Mouse (Mus musculus) megakaryocyte-erythroid progenitor cell, adult 5-6 weeks (primary cell): Measurements from ENCODE around the gene Rad51b. TPM values are rescaled to one million over a fixed set of nuclear protein-coding genes. Genes with fewer than 3 reads are reported as not detected.

Source experiments
- ATAC-seq: replicated peaks from 2 replicates; pipeline ENCODE4 v1.8.0; 2016; ENCODE audit warnings: mild to moderate bottlenecking, inconsistent platforms; ENCODE audit not compliant: severe bottlenecking, poor library complexity, low FRiP score, low TSS enrichment
- total RNA-seq, 2 experiments: library from RNA; stranded (forward) in 1 of 2; stranded (reverse) in 1 of 2; fragments of 200-1000, 215-1000 nt in 1 of 2; fragments of >200 nt in 1 of 2; fragmentation: Nextera tagmentation in 1 of 2; gene quantifications; 2 replicates each; pipeline ENCODE4 v1.2.3; 2014 to 2017

Gene Rad51b
- total RNA-seq, 2 experiments from 2014 or later, result 10.0 to 20.9 TPM

GRCm38 (mm10) chr12:79661270-79661669, 364.2 kb downstream of the Rad51b start:
- ATAC-seq, result peak; percentile 41; the same call in 1 of the 2 replicates

GRCm38 (mm10) chr12:79663131-79663892, 366.2 kb downstream of the Rad51b start:
- no peak for ATAC-seq

GRCm38 (mm10) chr12:79663893-79664574, 367.0 kb downstream of the Rad51b start:
- ATAC-seq, result no peak

GRCm38 (mm10) chr12:79674846-79675439, 377.9 kb downstream of the Rad51b start:
- ATAC-seq, result no peak

- ATAC-seq, result no peak
These were observed 378.5 kb downstream of the Rad51b start for GRCm38 (mm10) chr12:79675440-79676176.

GRCm38 (mm10) chr12:79676251-79676650, 379.2 kb downstream of the Rad51b start:
- ATAC-seq, result no peak

- peak; percentile 67 for ATAC-seq
These were observed 379.8 kb downstream of the Rad51b start for GRCm38 (mm10) chr12:79676896-79677295.

GRCm38 (mm10) chr12:79679251-79679901, 382.3 kb downstream of the Rad51b start:
- no peak for ATAC-seq

- no peak for ATAC-seq
These were observed 383.0 kb downstream of the Rad51b start for GRCm38 (mm10) chr12:79679941-79680697.

GRCm38 (mm10) chr12:79680698-79681072, 383.6 kb downstream of the Rad51b start:
- ATAC-seq, result no peak

- ATAC-seq, result no peak
These were observed 384.5 kb downstream of the Rad51b start for GRCm38 (mm10) chr12:79681571-79681970.

GRCm38 (mm10) chr12:79683350-79683749, 386.3 kb downstream of the Rad51b start:
- ATAC-seq, result no peak

GRCm38 (mm10) chr12:79683759-79684158, 386.7 kb downstream of the Rad51b start:
- no peak for ATAC-seq

- no peak for ATAC-seq
These were observed 387.3 kb downstream of the Rad51b start for GRCm38 (mm10) chr12:79684338-79684737.

- ATAC-seq, result no peak
These were observed 389.7 kb downstream of the Rad51b start for GRCm38 (mm10) chr12:79686594-79687325.

- ATAC-seq, result no peak
These were observed 390.8 kb downstream of the Rad51b start for GRCm38 (mm10) chr12:79687683-79688386.

- ATAC-seq, result no peak
These were observed 392.2 kb downstream of the Rad51b start for GRCm38 (mm10) chr12:79689299-79689698.
